Mouse (Mus musculus): ENCODE results near the gene Paics. TPM values are rescaled to one million over a fixed set of nuclear protein-coding genes. Genes with fewer than 3 reads are reported as not detected.

Gene Paics
- 96.6 and 116 TPM in 2 replicates for total RNA-seq (2014; rRNA removed)
- 137 and 144 TPM in 2 replicates for polyA plus RNA-seq (2015; fragmentation: Nextera tagmentation; extraction: Ambion mirVana)

DNA sequence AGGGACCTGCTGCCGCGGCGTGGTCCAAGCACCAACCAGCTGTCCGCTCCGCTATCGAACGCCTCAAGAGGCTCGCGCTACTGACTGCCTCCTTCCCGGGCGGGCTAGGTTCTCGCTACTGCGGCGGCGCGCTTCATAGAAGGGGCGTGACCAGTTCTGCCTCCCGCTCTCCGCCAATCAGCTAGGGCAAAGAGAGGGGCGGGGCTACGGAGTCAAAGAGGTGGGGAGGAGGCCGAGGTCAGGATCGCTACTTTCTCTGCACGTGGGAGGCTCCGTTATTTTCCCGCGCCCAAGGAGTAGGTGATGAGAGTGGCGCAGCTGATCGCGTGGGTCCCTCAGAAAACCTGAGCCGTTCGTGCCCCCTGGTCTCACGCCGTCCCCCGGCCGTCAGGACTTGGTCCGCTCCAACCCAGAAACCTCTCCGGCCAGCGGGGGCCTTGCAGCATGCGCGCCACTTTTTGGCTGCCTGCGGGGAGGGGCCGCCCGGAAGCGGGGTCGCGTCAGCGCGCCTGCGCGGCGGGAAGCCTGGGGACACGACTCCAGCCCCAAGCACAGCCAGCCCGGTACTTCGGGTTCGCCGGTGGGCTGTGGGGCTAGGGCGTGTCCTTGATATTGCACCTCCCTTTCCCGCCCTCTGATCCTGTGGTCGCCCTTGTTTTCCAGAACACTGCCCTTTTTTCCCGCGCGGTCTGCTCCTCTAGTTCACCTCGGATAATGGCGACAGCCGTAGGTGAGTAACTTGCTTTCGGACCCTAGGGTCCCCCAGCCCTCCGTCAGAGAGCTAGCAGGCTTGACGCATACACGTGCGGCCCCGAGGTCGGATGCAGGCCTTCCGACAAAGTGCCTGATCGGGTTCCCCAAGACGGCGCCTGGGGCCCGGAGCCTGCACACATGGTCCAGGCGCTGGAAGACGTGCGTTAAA lies at the start of gene Paics, which contains the start of gene Ppat:
Paics (plus strand) TSS at position 202 of the 922 bp plus-strand sequence.
Ppat (minus strand) TSS at position 473 of the 922 bp plus-strand sequence.
- peak; percentile 98 for ATAC-seq (ENCODE audit: low FRiP score)
- Histone ChIP-seq H3K4me2 (ENCODE audit: low read depth, low read length, poor library complexity, severe bottlenecking) (peak within 1 kb of the TSS; percentile 90), H3K27me3 (ENCODE audit: insufficient read depth, low read length) (no peaks in the 10 kb centered on the region), H3K27ac (ENCODE audit: low read depth, low read length) (peak within 1 kb of the TSS; percentile 70), H3K9ac (replicated peaks; ENCODE audit: low read length, poor library complexity, severe bottlenecking) (peak within 1 kb of the TSS; percentile 73), H3K4me1 (ENCODE audit: insufficient read depth, low read length) (peaks cover 10% of the 10 kb centered on the region), H3K36me3 (ENCODE audit: insufficient read depth, low read length) (0 out of 2 replicates have a peak, but pooled peaks cover 5% of the 10 kb centered on the region), H3K4me3 (ENCODE audit: low read depth, low read length) (peak within 1 kb of the TSS; percentile 69), H3K9me3 (ENCODE audit: low read length) (no peaks in the 10 kb centered on the region)
- under 1% methylated on average over 72 of the region's 81 CpGs for WGBS
- peak; percentile 98 for DNase-seq (ENCODE audit: low spot score)
- TF ChIP-seq CTCF (IDR thresholded peaks at IDR 0.05), result peak; percentile 26; the same call in 1 of the 2 replicates

DNA sequence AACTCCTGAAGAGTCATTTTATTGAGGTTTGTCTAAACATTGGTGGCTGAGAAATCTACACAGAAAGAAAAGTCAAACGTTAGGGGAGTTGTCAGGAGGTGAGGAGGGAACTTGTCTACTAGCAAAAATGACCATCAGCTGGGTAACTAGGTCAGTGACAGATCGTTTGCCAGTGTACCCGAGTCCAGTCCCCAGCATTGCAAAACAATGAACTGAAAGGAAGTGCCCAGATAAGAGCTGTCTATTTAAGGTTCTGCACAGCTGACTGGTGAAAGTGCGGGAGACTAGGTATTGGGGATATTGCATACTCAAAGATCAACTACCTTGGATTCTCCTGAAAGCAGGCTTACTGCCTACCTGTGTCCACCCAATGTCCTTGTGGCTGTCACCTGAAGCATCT lies 49.0 kb upstream of the Paics start:
- Histone ChIP-seq H3K27ac (ENCODE audit: low read depth, low read length) (no peak overlapping the region), H3K4me2 (ENCODE audit: low read depth, low read length, poor library complexity, severe bottlenecking) (no peak overlapping the region), H3K4me1 (ENCODE audit: insufficient read depth, low read length) (no peaks in the 10 kb centered on the region), H3K4me3 (ENCODE audit: low read depth, low read length) (no peak overlapping the region), H3K9me3 (ENCODE audit: low read length) (no peaks in the 10 kb centered on the region), H3K36me3 (ENCODE audit: insufficient read depth, low read length) (peaks cover 5% of the 10 kb centered on the region; the same call in 1 of the 2 replicates), H3K9ac (replicated peaks; ENCODE audit: low read length, poor library complexity, severe bottlenecking) (no peak overlapping the region), H3K27me3 (ENCODE audit: insufficient read depth, low read length) (no peaks in the 10 kb centered on the region)
- WGBS, result 87% methylated on average over 4 of the region's 4 CpGs
- no peak for ATAC-seq (ENCODE audit: low FRiP score)
- TF ChIP-seq CTCF (IDR thresholded peaks at IDR 0.05), result no peak
- DNase-seq (ENCODE audit: low spot score), result no peak

DNA sequence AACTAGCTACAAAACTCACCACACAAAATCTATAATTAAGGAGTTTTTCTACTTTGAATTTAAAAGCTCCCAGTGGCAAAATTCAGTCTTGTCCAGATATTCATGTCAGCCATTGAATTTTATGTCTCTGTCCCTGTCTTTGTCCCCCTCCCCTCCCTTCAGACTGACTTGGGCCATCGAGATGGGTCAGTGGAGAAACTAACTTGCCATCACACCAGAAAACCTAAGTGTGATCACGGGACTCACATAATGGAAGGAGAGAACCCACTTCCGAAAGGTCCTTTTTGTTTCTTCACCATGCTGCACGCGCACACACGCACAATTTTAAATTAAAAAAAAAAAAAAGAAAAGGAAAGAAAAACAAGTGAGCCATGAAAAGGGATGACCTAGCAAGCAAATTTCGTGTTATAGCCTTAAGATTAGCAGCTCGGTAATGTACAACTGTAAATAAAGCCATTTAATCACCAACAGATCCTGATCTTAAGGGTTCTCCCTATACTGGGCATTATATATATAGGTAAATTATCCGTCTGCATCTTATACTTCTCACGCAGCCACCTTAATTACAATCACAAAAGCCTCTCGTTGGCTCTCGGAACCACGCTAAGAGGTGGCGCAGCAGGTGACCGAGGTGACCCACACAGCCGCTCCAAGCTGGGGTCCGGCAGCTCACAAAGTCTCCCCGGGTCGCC lies 46.2 kb upstream of the Paics start:
- H3K9ac ChIP-seq (replicated peaks; ENCODE audit: low read length, poor library complexity, severe bottlenecking), result peak overlapping the region; percentile 90
- no peaks in the 10 kb centered on the region for H3K4me1 ChIP-seq (ENCODE audit: insufficient read depth, low read length)
- H3K27me3 ChIP-seq (ENCODE audit: insufficient read depth, low read length), result no peaks in the 10 kb centered on the region
- WGBS, result 1% methylated on average over 19 of the region's 19 CpGs
- H3K4me3 ChIP-seq (ENCODE audit: low read depth, low read length), result peak overlapping the region; percentile 69
- H3K36me3 ChIP-seq (ENCODE audit: insufficient read depth, low read length), result no peaks in the 10 kb centered on the region
- DNase-seq (ENCODE audit: low spot score) (peak; percentile 4), ATAC-seq (ENCODE audit: low FRiP score) (no peak)
- H3K27ac ChIP-seq (ENCODE audit: low read depth, low read length), result peak overlapping the region; percentile 92
- no peak for TF ChIP-seq CTCF (IDR thresholded peaks at IDR 0.05)
- H3K4me2 ChIP-seq (ENCODE audit: low read depth, low read length, poor library complexity, severe bottlenecking), result peak overlapping the region; percentile 76
- no peaks in the 10 kb centered on the region for H3K9me3 ChIP-seq (ENCODE audit: low read length)

DNA sequence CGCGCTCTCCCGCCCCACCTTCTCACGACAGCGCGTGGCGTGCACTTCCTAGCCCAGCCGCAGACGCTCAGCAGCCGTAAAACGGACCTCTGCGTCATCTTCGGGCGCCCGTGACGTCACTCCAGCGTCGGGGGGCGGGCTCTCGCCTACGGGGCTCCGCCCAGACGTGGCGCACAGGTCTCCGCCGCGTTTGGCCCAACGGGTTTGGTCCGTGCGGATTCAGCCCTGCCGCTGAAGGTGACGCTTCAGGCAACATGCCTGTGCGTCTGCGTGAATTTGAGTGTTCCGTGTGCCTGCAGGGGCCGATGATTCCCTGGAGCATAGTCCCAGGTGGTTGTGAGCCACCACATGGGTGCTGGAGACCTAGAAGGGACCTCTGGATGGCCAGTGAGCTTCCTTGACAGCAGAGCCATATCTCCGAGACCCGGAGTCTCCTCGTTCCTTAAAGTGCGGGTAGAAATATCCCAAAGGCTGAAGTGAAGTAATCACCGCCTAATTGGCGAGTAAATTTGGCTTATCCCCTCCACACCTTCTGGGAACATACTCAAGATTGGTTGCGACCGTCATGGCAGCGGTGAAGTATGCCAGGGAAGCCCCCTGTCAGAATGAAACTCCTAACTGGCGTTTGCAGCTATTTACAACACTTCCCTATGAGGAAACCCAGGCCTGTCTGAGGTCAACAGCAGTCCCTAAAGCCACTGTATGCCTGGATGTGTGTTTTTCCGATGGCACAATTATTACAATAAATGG lies 45.5 kb upstream of the Paics start, which contains the start of gene Aasdh:
Aasdh (minus strand) TSS at position 110 of the 750 bp plus-strand sequence.
- peak within 1 kb of the TSS; percentile 90 for H3K9ac ChIP-seq (replicated peaks; ENCODE audit: low read length, poor library complexity, severe bottlenecking)
- no peaks in the 10 kb centered on the region for H3K4me1 ChIP-seq (ENCODE audit: insufficient read depth, low read length)
- TF ChIP-seq CTCF (IDR thresholded peaks at IDR 0.05), result peak; percentile 37
- peak within 1 kb of the TSS; percentile 69 for H3K4me3 ChIP-seq (ENCODE audit: low read depth, low read length)
- H3K27ac ChIP-seq (ENCODE audit: low read depth, low read length), result peak within 1 kb of the TSS; percentile 92
- H3K4me2 ChIP-seq (ENCODE audit: low read depth, low read length, poor library complexity, severe bottlenecking), result peak within 1 kb of the TSS; percentile 76
- ATAC-seq (ENCODE audit: low FRiP score), result peak; percentile 98
- WGBS, result under 1% methylated on average over 46 of the region's 47 CpGs
- no peaks in the 10 kb centered on the region for H3K36me3 ChIP-seq (ENCODE audit: insufficient read depth, low read length)
- H3K27me3 ChIP-seq (ENCODE audit: insufficient read depth, low read length), result no peaks in the 10 kb centered on the region
- no peaks in the 10 kb centered on the region for H3K9me3 ChIP-seq (ENCODE audit: low read length)
- peak; percentile 97 for DNase-seq (ENCODE audit: low spot score)

DNA sequence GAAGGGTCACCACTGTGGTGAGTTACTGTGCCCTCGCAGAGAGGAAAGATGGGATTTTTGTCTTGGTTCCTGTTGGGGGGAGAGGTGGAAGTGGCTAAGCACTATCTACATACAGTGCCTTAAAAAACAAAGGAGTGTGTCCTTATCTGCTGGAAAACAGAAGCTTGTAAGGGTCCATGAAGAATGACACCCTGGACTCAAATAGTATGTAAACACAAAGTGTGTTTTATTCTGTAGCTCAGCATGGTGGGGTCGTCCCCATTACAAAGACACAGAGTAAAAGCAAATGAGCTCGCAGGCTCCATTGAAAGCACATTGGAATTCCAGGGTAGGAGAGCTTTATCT lies 45.0 kb upstream of the Paics start:
- DNase-seq (ENCODE audit: low spot score) (no peak), ATAC-seq (ENCODE audit: low FRiP score) (peak; percentile 27; the same call in 1 of the 2 replicates)
- Histone ChIP-seq H3K4me3 (ENCODE audit: low read depth, low read length) (peak overlapping the region; percentile 69), H3K4me2 (ENCODE audit: low read depth, low read length, poor library complexity, severe bottlenecking) (peak overlapping the region; percentile 76), H3K36me3 (ENCODE audit: insufficient read depth, low read length) (no peaks in the 10 kb centered on the region), H3K27ac (ENCODE audit: low read depth, low read length) (peak overlapping the region; percentile 92), H3K27me3 (ENCODE audit: insufficient read depth, low read length) (no peaks in the 10 kb centered on the region), H3K9ac (replicated peaks; ENCODE audit: low read length, poor library complexity, severe bottlenecking) (peak overlapping the region; percentile 90), H3K4me1 (ENCODE audit: insufficient read depth, low read length) (no peaks in the 10 kb centered on the region), H3K9me3 (ENCODE audit: low read length) (no peaks in the 10 kb centered on the region)
- WGBS, result 29% methylated on average over 3 of the region's 3 CpGs
- no peak for TF ChIP-seq CTCF (IDR thresholded peaks at IDR 0.05)

All from midbrain, postnatal 0 days (tissue).